Mouse (Mus musculus) spleen, embryonic (tissue): ENCODE data around the gene Cep128.

Experiments used
- CTCF ChIA-PET: fragments of 350-600 bp; sonication (Branson Sonifier 250); formaldehyde crosslinking; loops from one replicate; lab custom pipeline; 2022; lab: Charles Lee

Gene Cep128

DNA sequence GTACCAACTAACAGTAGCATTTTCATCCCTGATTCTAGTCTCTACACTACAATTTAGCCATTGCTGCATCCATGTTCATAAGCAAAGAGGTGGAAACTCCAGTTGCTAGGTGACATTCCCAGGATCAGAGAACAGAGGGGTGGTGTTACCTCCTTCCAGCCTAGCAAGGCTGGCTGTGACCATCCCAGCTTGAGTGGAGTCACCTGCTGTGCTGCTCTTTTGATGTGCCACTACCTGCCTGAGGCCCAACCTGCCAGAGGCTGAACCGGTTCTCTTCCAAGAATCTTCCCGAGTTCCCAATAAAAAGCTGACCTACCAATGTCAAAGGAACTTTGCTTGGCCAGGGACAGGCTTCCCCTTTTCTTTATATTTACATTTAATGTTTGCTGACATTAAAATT lies 408.8 kb downstream of the Cep128 start:
- CTCF ChIA-PET: no interaction called here

GRCm38 (mm10) chr12:90971156-90971555 lies 413.1 kb downstream of the Cep128 start:
- CTCF ChIA-PET: no interaction called here

- CTCF ChIA-PET: no interaction called here
These were observed 422.7 kb downstream of the Cep128 start for GRCm38 (mm10) chr12:90961386-90962017.

DNA sequence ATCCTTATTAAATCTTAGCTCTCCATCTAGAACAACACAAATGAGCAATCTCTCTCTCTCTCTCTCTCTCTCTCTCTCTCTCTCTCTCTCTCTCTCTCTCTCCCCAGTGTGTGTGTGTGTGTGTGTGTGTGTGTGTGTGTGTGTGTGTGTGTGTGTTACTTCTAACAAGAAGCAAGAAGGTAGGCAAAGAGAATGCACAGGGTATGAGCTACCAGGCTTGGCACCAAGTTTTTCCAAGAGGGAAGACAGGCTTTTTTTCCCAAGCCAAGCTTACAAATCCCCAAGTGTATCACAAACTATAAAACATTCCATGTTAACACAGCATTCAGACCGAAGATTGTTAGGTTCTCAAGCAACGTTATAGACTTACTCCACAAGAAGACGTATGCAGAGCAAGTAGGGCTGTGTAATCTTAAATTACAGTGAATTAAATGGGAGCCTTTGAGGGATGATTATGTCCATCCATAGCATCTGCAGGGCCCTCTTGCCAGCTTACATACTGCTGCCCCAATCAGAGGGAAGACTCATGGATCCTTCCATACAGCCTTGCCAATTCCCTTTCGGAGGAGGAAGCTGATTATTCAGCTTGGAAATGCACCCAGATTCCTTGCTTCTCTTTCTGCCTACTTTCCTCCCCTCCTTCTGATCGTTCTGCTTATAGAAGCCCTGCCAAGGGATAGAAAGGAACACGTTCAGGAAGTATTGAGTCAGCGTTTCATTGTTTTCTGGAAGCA lies 429.3 kb downstream of the Cep128 start:
- CTCF ChIA-PET: no interaction called here
